Mouse (Mus musculus) hematopoietic stem cell, adult 5-6 weeks (primary cell): Measurements from ENCODE around the gene Slc4a11. TPM values are rescaled to one million over a fixed set of nuclear protein-coding genes. Genes with fewer than 3 reads are reported as not detected.
"Not testable (repeated sequence)": the region's sequence is repeated elsewhere in the genome, so short reads cannot be mapped to it uniquely, and the experiment has no call there.

Experiments
- ATAC-seq, 2 experiments: fragments of 125-278 bp in 1 of 2; replicated peaks in 1 of 2; 2 replicates each; pipeline ENCODE4 v1.8.0; 2016 to 2017; ENCODE audit warnings: inconsistent platforms in 2 of 2, mild to moderate bottlenecking in 2 of 2, moderate number of reproducible peaks in 2 of 2, low read depth in 1 of 2, moderate TSS enrichment in 1 of 2; ENCODE audit not compliant: low FRiP score in 2 of 2, poor library complexity in 2 of 2, severe bottlenecking in 2 of 2, insufficient read depth in 1 of 2, low TSS enrichment in 1 of 2
- total RNA-seq: library from RNA; stranded (forward); fragments of 172-1452, 232-1000 nt; gene quantifications from 2 replicates; pipeline ENCODE4 v1.2.3, GENCODE M21; 2017

Gene Slc4a11
- total RNA-seq, 1 experiment from 2014 or later, result not detected

DNA sequence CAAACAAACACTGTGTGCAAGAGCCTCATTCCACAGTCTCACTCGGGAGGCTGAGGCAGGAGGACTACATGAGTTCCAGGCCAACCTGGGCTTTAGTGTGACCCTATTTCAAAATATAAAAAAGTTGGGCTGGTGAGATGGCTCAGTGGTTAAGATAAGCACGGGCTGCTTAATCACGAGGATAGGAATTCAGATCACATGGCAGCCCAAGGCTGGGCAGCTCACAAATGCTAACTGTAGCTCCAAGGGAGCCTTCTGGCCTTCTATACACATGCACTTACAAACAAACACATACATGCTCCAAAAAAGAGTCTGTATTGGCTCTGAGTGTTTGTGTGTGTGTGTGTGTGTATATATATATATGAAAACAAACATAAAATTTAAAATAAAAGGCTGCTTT lies 3.8 kb downstream of the Slc4a11 start:
- ATAC-seq, result no peak

GRCm38 (mm10) chr2:130689011-130689410 lies 8.3 kb downstream of the Slc4a11 start:
- no peak for ATAC-seq

GRCm38 (mm10) chr2:130685426-130685825 lies 11.9 kb downstream of the Slc4a11 start:
- ATAC-seq, result no peak

DNA sequence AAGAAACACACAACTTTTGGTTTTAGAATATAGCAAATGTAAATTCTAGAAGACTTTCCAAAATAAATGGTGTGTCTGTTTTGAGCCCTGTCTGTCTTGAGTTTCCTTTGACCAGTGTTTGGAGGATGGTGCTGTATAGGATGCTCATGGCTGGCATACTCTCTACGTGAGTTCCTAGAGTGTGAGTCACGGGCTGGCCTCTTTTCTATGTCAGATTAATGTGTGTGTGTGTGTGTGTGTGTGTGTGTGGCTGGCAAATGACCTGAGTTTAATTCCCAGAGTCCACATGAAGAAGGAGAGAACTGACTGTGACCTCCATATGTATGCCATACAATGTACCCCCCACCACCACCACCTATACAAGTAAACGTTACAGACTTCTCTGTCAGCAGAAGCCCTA lies 15.8 kb downstream of the Slc4a11 start:
- no peak for ATAC-seq

DNA sequence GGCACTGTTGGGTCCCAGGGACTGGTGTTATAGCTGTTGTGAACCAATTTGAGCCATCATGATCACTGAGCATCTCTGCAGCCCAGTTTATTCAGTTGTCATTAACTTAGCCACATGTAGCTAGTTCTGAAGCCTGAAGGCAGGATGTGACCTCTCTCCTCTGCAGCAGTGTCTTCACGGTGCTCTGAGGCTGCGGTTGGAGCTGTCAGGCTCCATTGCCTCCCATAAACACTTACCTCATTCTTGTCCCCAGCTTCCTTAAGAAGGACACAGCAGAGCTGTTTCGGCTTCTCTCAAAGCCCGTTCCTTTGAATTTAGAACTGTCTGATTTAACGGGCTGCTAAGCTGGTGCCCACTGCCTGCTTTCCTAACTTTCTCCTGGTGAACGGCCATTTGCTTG lies 17.4 kb downstream of the Slc4a11 start:
- no peak for ATAC-seq

- ATAC-seq, result no peak
These were observed 18.2 kb downstream of the Slc4a11 start for GRCm38 (mm10) chr2:130679154-130679553.

- no peak for ATAC-seq
These were observed 20.1 kb downstream of the Slc4a11 start for GRCm38 (mm10) chr2:130677211-130677610.

DNA sequence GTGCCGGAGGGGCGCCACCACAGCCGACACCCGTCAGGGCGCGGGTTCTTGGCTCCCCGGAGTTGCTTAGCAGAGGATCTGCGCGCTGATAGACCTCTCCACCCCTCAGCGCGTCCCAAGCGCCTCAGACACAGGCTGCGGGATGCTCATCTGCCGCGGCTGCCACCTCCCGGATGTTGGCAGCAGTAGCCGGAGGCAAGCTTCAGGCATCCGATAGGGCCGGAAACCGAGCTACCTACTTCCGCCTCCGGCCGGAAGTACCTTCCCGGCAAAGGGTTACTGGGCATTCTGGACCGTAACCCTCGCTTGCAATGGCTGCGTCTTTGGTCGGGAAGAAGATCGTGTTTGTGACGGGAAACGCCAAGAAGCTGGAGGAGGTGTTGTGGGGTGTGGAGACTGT lies 29.8 kb downstream of the Slc4a11 start, which contains the start of gene Itpa:
TSS of gene Itpa (plus strand) at position 52 of the 400 bp plus-strand sequence.
- peak; percentile 64 to 68 for ATAC-seq

- ATAC-seq, result peak; percentile 87 to 88
These were observed 33.1 kb downstream of the Slc4a11 start, which contains the start of gene Ddrgk1 for GRCm38 (mm10) chr2:130664102-130664701. TSS of gene Ddrgk1 (minus strand) at chr2:130664659.

GRCm38 (mm10) chr2:130663342-130663741 lies 34.0 kb downstream of the Slc4a11 start:
- ATAC-seq, result no peak

- ATAC-seq, result 0 out of 4 replicates have a peak, but pooled peaks of 1 of the 2 experiments have one; percentile 1
These were observed 38.8 kb downstream of the Slc4a11 start for GRCm38 (mm10) chr2:130658530-130658929.

GRCm38 (mm10) chr2:130657541-130657940 lies 39.8 kb downstream of the Slc4a11 start:
- no peak for ATAC-seq

DNA sequence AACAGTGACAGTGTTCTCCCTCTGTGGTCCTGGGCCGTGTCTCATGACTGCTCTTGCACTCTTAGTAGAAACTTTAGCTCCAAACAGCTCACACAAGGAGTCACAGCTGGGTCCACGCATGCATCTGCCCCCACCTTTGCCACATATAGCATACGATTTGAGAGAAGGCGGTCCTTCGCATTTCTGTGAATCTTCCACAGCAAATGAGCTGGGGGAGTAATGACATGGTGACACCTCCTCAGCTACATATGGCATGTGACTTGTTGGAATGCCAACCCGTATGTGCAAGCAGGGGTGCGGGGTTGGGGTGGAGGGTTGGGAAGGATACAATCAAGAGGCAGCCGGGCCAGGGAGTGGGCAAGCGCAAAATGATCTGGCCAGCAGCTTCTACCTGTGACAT lies 40.8 kb downstream of the Slc4a11 start:
- no peak for ATAC-seq

DNA sequence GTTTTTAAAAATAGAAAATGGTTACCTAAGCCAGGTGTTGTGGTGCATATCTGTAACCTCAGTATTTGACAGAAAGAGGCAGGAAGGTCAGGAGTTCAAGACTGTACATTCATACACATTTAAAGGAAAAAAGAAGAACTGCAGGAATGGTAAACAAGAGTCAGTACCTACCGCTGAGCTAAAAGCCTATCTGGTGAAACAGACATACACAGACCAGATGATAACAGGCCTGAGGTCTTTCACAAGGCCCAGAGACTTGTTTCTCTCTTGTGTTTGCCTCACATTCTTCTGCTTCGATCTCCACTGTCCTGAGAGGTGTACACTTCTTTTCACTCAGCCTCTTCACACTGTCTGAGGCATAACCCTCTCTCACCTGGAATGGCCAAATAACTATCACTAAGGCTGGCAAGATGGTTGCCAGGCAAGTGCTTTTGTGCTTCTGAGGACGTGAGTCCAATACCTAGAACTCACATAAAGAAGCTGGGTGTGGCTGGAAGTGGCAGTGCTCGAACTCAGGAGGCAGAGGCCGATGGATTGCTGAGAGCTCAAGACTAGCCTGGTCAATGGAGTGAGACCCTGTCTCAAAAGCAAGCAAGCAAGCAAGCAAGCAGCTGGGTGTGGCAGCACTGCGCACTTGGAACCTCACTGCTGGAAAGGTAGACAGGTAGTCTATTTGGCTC lies 41.5 kb downstream of the Slc4a11 start:
- no peak for ATAC-seq

GRCm38 (mm10) chr2:130653760-130654159 lies 43.6 kb downstream of the Slc4a11 start:
- no peak for ATAC-seq

DNA sequence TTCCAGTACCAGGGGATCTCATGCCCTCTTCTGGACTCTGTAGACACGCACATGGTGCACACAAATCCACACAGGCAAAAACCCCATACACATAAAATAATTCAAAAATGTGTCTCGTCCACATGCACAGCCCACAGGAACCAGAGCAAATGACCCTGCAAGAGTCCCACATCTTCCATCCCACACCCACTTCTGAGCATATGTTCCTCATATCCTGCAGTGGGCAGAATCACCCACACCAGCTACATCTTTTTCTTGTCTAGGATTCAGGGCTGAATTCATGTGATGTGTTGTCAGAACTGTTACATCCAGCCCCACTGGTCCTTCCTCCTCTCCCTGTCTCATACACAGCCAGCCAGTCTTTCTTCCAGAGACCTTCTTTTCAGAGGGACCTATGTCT lies 44.0 kb downstream of the Slc4a11 start:
- ATAC-seq, result no peak

- not testable (repeated sequence) for ATAC-seq
These were observed 48.3 kb downstream of the Slc4a11 start for GRCm38 (mm10) chr2:130649028-130649427.

GRCm38 (mm10) chr2:130645198-130645597 lies 52.1 kb downstream of the Slc4a11 start:
- ATAC-seq, result no peak
